Mouse (Mus musculus) R1 (cell line): ENCODE measurements at regions not wholly inside any gene's neighbourhood (a gene's known extent, or its start where the extent isn't known, plus 50 kb on each side); places are given as distances from the start of the nearest gene placed in this dataset.
A peak's percentile ranks its signal among the peaks of the same experiment; 100 is the strongest.

Source experiments
- DNase-seq: peaks from one replicate; pipeline ENCODE4 v3.0.0-alpha.2; 2018; ENCODE audit warnings: low read depth, low spot score

- DNase-seq, result no peak
These were observed 76.9 kb downstream of the Pxdc1 start for GRCm38 (mm10) chr13:34576392-34576791.

DNA sequence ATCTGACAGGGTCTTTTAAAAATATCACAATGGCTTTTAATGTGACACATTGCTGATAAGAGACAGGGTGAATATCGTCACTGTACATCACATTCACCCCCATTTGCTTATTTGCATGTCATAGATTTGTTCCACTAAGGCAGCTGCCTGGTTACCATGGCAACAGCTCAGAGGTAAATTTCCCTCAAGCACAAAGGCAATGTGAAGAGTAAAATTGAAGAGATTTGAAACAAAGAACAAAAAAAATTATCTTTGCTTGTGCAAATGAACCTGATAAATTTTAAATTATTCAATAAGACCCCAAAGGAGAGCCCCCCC lies 77.3 kb downstream of the Pxdc1 start:
- DNase-seq, result peak; percentile 58

DNA sequence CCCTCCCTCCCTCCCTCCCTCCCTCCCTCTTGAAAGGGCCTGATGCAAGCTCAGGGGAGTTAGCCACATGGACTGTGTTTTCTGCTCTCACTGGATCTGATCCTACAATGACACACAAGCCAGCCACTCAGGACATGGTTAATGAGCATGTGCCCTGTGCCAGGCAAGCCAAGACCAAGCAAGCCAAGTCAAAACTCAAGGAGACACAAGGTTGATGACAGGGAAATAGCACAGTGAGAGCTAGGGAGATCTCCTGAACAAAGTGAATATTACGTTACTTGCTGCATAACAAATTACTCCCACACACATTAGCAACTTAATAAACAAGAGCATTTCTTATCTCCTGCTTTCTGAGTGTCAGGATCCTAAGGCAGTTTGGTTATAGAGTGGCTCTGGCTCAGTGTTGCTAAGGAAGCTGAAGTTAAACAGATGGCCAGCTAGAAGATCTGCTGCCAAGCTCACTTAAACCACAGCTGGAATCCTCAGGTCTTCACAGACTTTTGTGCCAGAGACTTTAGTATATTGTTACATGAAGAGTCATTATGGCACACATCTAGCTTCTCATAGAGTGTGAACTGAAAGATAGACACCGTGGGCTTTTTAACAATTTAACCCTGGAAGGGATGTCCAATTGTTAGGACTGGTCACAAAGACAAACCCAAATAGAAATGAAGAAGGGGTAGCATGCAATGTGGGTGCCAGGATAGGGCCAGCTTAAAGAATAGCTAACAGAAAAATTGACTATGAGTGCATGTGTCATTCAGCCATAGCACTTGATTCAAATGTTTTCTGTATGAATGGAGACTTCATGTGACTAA lies 77.9 kb downstream of the Pxdc1 start:
- no peak for DNase-seq

- DNase-seq, result no peak
These were observed 84.0 kb downstream of the Pxdc1 start for GRCm38 (mm10) chr13:34569312-34569711.

- no peak for DNase-seq
These were observed 86.6 kb downstream of the Pxdc1 start for GRCm38 (mm10) chr13:34566687-34567086.

- DNase-seq, result no peak
These were observed 103.0 kb downstream of the Pxdc1 start for GRCm38 (mm10) chr13:34550130-34550884.

- no peak for DNase-seq
These were observed 112.6 kb downstream of the Pxdc1 start for GRCm38 (mm10) chr13:34540646-34541045.

DNA sequence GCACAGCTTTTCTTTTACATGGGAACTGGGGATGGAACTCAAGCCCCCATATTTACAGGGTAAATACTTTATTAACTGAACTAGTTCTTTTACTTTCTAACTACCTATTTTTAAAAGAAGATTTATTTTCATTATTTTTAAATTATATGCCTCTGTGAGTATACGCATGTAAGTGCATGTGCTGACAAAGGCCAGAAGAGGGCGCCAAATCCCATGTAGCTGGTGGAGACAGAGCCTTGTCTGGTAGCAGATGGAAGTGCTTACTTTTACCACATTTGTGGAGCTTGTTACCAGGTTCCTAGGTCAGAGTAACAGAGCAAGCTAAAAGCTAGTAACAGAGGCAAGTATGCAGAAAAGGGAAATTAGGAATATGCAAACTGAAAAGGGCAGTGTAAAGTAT lies 119.4 kb downstream of the Pxdc1 start:
- DNase-seq, result peak; percentile 75

DNA sequence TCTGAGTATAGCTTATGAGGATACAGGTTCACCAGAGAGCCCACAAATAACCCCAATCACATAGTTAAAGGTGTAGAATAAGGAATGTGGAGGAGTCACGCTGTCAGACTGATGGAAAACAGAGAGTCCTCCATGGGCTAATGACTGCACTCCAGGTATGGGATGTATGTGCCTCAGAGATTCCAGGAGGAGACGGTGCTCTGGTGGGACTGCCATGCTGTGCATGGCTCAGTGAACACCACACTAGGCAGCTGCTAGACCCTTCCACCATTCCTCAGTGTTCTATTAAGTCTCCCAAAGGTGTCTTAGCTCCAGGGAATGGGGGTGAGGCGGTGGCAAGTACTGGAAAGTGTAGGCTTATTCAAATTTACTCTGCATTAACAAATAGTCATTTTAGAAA lies 142.0 kb downstream of the Pxdc1 start:
- DNase-seq, result no peak

DNA sequence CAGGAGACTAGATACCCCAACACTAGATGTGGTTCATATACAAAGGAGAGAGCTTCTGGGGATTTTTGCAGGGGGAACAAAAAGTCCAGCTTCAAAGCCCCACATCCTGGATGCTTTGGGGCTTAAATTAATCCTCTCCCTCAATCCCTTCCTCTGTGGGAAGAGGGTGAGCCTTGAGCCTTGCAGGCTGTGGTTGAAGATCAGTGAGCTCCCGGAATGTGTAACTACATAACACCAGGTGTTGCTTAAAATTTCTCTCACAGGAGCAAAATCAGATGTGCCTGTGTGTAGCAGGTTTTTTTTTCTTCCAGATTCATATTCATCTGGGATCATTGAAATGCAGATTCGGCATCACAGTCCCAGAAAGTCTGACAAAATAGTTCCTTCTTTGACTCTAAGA lies 146.1 kb downstream of the Pxdc1 start:
- no peak for DNase-seq

- DNase-seq, result peak; percentile 63
These were observed 147.4 kb downstream of the Pxdc1 start for GRCm38 (mm10) chr13:34505861-34506260.

DNA sequence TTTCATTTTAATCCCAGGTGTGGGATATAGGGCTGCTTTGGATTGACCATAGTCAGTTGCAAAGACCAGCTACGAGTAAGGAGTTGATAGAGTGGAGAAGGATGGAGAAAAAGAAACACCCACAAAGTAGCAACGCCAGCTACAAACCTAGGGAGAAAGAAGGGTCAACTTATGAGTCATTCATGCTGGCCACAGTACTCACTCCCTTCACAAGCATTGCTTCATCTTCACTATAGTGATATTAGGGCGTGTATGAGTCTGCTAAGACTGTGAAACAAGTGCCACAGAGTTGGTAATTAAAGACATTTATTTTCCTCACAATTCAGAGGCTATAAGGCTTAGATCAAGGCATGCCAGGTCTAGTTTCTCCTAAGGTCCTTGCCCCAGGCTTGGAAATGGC lies 148.4 kb downstream of the Pxdc1 start:
- DNase-seq, result no peak

- no peak for DNase-seq
These were observed 153.9 kb upstream of the Slc22a23 start for GRCm38 (mm10) chr13:34498910-34499309.

GRCm38 (mm10) chr13:34497667-34498066 lies 152.7 kb upstream of the Slc22a23 start:
- DNase-seq, result no peak

GRCm38 (mm10) chr13:34484831-34485230 lies 139.8 kb upstream of the Slc22a23 start:
- DNase-seq, result no peak

- DNase-seq, result no peak
These were observed 136.5 kb upstream of the Slc22a23 start for GRCm38 (mm10) chr13:34481461-34481860.

DNA sequence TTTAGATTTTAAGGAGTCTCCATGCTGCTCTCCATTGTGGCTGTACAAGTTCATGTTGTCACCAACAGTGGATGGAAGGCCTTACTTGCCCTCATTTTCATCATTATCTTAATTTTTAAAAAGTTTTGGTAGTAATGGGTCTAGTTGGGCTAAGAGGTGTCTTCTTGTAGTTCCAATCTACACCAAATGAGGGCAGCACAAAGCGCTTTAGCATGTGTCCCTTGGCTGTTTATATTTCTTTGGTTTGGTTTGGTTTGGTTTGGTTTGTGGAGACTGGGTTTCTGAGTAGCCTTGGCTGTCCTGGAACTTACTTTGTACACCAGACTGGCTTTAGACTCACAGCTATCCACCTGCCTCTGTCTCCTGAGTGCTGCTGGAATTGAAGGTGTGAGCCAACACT lies 125.4 kb upstream of the Slc22a23 start:
- peak; percentile 61 for DNase-seq

GRCm38 (mm10) chr13:34469568-34469967 lies 124.6 kb upstream of the Slc22a23 start:
- DNase-seq, result no peak

DNA sequence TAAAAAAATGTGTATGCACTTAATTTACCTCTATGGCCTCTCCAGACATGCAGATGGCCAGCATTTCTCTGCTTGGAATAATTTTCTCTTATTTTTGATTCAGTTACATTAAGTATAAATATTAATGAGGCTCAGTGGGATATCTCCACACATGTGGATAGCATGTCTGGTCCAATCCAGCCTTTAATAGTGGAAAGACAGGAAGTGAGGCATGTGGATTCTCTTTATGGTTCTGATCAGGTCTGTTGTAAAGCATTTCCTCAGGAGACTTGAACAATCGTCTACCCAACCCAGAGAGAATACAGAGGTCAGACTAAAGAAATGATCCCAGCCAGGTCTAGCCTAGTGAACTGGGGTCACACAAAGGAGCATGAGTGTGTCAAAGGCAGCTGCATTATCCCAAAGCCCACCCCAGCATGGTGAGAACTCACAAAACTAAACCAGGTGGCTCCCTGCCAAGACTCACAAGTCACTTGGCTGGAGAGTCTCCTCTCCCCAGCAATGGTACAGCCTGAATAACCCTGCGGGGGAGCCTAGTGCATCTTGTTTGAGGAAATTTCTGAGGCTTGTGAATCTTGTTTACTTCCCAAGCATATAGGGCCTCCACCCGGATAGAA lies 123.3 kb upstream of the Slc22a23 start:
- DNase-seq, result no peak

- DNase-seq, result no peak
These were observed 121.0 kb upstream of the Slc22a23 start for GRCm38 (mm10) chr13:34465862-34466430.

DNA sequence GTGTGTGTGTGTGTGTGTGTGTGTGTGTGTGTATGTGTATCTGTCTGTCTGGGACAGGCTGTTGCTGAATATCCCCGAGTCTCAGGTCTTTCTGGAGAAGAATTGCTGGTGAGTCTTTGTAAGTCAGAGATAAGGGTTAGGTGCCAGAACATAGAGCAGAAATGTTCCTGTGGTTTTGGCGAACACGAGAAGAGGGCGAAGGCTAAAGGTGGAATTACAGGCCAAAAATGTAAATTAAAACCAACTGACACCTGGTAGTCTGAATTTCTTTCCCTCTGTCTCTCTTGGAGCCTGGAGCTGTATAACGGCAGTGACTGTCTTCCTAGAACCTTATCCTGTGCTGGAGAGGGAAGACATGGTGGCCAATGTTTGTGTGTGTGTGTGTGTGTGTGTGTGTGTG lies 120.5 kb upstream of the Slc22a23 start:
- no peak for DNase-seq

GRCm38 (mm10) chr13:34464221-34464620 lies 119.2 kb upstream of the Slc22a23 start:
- no peak for DNase-seq
